ENCODE assay signal across 17 mouse cellular contexts in genomic region chr11:63051041-63051440, GRCm38 (mm10). TPM values are rescaled to one million over a fixed set of nuclear protein-coding genes. Genes with fewer than 3 reads are reported as not detected.
DNase-seq lines count a peak whose midpoint lies in the region; ATAC-seq and TF ChIP-seq lines count a peak whose summit lies in the region.
"Had no signal": no experiment of that assay in that cellular context is flagged by ENCODE, and none has a peak within 500 bp of the region (broad histone marks: within the 10 kb centered on the region; RNA-seq: fewer than 3 reads in every experiment).

No protein-coding gene starts in this region.

- no peaks in the 10 kb centered on the region for H3K36me3 ChIP-seq in kidney, adult 2 months (ENCODE audit: control insufficient read depth, insufficient read depth, low read length)
- no peaks in the 10 kb centered on the region for H3K36me3 ChIP-seq in small intestine, adult 2 months (ENCODE audit: control insufficient read depth, insufficient read depth, low read length)
- H3K36me3 ChIP-seq: forebrain, embryonic 10.5 days; heart, embryonic 15.5 days; hindbrain, embryonic 12.5 days; limb, embryonic 13.5 days had no signal

- ATAC-seq in hematopoietic stem cell, adult 5-6 weeks (replicated peaks in 1 of 2; ENCODE audit: insufficient read depth in 1 of 2, low FRiP score in 2 of 2, low TSS enrichment in 1 of 2, low read depth in 1 of 2, poor library complexity in 2 of 2, severe bottlenecking in 2 of 2) = peak; percentile 55 to 70; a peak in 2 of 4 replicates

- TF ChIP-seq POLR2A in kidney, adult 2 months (IDR thresholded peaks at IDR 0.05; ENCODE audit: low read depth, low read length) = no peak
- TF ChIP-seq POLR2A in small intestine, adult 2 months (IDR thresholded peaks at IDR 0.05; ENCODE audit: low read depth, low read length) = no peak

- no peaks in the 10 kb centered on the region for H3K27me3 ChIP-seq in kidney, adult 2 months (replicated peaks; ENCODE audit: control insufficient read depth, insufficient read depth, low read length)
- no peaks in the 10 kb centered on the region for H3K27me3 ChIP-seq in small intestine, adult 2 months (ENCODE audit: control insufficient read depth, insufficient read depth, low read length)
- H3K27me3 ChIP-seq: heart, embryonic 15.5 days; hindbrain, embryonic 12.5 days; limb, embryonic 13.5 days had no signal

- 91% methylated on average over 7 of the region's 7 CpGs for WGBS in kidney, adult 2 months
- 77% methylated on average over 7 of the region's 7 CpGs for WGBS in small intestine, adult 2 months

- no peak for TF ChIP-seq CTCF in kidney, adult 2 months (conservative IDR thresholded peaks at IDR 0.05; ENCODE audit: insufficient read depth, insufficient read length, low read depth, low read length)
- no peak for TF ChIP-seq CTCF in small intestine, adult 2 months (IDR thresholded peaks at IDR 0.05; ENCODE audit: extremely low read depth, insufficient read length, insufficient replicate concordance, low read depth, low read length)

- H3K27ac ChIP-seq in kidney, adult 2 months (ENCODE audit: insufficient read depth, low read depth, low read length) = no peak overlapping the region
- peak overlapping the region; percentile 81 for H3K27ac ChIP-seq in small intestine, adult 2 months (ENCODE audit: insufficient read depth, low read depth, low read length)
- H3K27ac ChIP-seq: forebrain, embryonic 10.5 days; heart, embryonic 15.5 days; hindbrain, embryonic 12.5 days; limb, embryonic 13.5 days had no signal

- H3K4me3 ChIP-seq in kidney, adult 2 months (ENCODE audit: insufficient read depth, low read depth, low read length) = no peak overlapping the region
- no peak overlapping the region for H3K4me3 ChIP-seq in small intestine, adult 2 months (ENCODE audit: low read depth, low read length)
- H3K4me3 ChIP-seq: forebrain, embryonic 10.5 days; heart, embryonic 15.5 days; hindbrain, embryonic 12.5 days; limb, embryonic 13.5 days had no signal

- H3K4me1 ChIP-seq in kidney, adult 2 months (ENCODE audit: control insufficient read depth, insufficient read depth, low read length) = no peaks in the 10 kb centered on the region
- H3K4me1 ChIP-seq in small intestine, adult 2 months (ENCODE audit: control insufficient read depth, insufficient read depth, insufficient read length, low read length) = peaks cover 31% of the 10 kb centered on the region; the same call in 1 of the 2 replicates
- H3K4me1 ChIP-seq: forebrain, embryonic 10.5 days; heart, embryonic 15.5 days; hindbrain, embryonic 12.5 days; limb, embryonic 13.5 days had no signal

- DNase-seq in kidney, adult 2 months = peak; percentile 26
- no peak for DNase-seq in kidney, adult 8-10 months
- peak; percentile 41 for DNase-seq in lung, postnatal 25 days (ENCODE audit: low spot score)
- no peak for DNase-seq in lung, postnatal 14 days
- DNase-seq in urinary bladder, postnatal 25 days (ENCODE audit: low spot score) = no peak
- DNase-seq in adipocyte (ENCODE audit: low spot score) = no peak
- DNase-seq: cerebellum, adult 8-10 months; thymus, adult 18-20 months had no signal

RNA-seq across cellular contexts. Expression of gene Tekt3, which starts 10.4 kb away (rescaled TPM):
- not detected in 2 replicates for polyA plus RNA-seq in kidney, adult 2 months (2012; rRNA removed)
- not detected in 2 replicates for total RNA-seq in hematopoietic stem cell, adult 5-6 weeks (2017)
- not detected in 2 replicates for polyA plus RNA-seq in small intestine, adult 2 months (2012; rRNA removed)
- total RNA-seq: adrenal gland, adult 18-20 months had no signal
- polyA plus RNA-seq: forebrain, embryonic 10.5 days; heart, embryonic 15.5 days; hindbrain, embryonic 12.5 days; intestine, embryonic 14.5 days; neural tube, embryonic 14.5 days had no signal

Comparison
In these comparisons a context has a peak if more than half of its experiments do, and no peak if none do; other contexts are left out.
1. DNase-seq: peak in kidney, adult 2 months (single experiment) and lung, postnatal 25 days (single experiment); none in kidney, adult 8-10 months (0 of 2), lung, postnatal 14 days (single experiment), urinary bladder, postnatal 25 days (single experiment) and adipocyte (single experiment).